Mouse (Mus musculus): ENCODE data around the gene Ncapd2. TPM values are rescaled to one million over a fixed set of nuclear protein-coding genes. Genes with fewer than 3 reads are reported as not detected.

Gene Ncapd2
- polyA plus RNA-seq, 1 experiment from 2014 or later, result 271 TPM

DNA sequence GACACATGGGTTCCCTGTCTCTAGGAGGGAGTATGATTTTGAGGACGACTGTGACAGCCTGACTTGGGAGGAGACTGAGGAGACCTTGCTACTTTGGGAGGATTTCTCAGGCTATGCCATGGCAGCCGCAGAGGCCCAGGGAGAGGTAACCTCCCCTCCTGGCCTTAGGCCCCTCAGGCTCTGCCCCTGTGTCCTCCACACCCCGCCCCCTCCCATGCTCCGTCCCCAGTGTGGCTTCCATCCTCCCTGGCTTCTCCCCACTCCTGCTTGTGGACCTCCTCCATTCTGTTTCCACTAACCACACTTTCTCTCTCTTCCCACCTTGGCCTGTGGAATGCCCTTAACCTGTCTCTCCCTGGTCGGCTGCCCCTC, 38.5 kb downstream of the Ncapd2 start:
- Histone ChIP-seq H3K4me1 (replicated peaks; ENCODE audit: control insufficient read depth, insufficient read depth, low read length) (peaks cover 5% of the 10 kb centered on the region; the same call in 1 of the 2 replicates), H3K9me3 (ENCODE audit: control insufficient read depth, low read length) (no peaks in the 10 kb centered on the region), H3K36me3 (ENCODE audit: control insufficient read depth, insufficient read depth, low read length) (peaks cover 2% of the 10 kb centered on the region; the same call in 1 of the 2 replicates), H3K4me2 (ENCODE audit: low read depth, low read length, severe bottlenecking) (no peak overlapping the region), H3K27me3 (ENCODE audit: control insufficient read depth, insufficient read depth, low read length) (no peaks in the 10 kb centered on the region), H3K4me3 (ENCODE audit: low read depth, low read length) (no peak overlapping the region), H3K9ac (ENCODE audit: low read length) (no peak overlapping the region), H3K27ac (ENCODE audit: low read depth, low read length) (no peak overlapping the region)
- ATAC-seq (replicated peaks; ENCODE audit: low FRiP score), result no peak
- 82% methylated on average over 5 of the region's 5 CpGs for WGBS
- DNase-seq (ENCODE audit: low spot score), result no peak

GRCm38 (mm10) chr6:125152212-125153017, 39.1 kb downstream of the Ncapd2 start:
- WGBS, result 87% methylated on average over 22 of the region's 22 CpGs
- Histone ChIP-seq H3K4me1 (replicated peaks; ENCODE audit: control insufficient read depth, insufficient read depth, low read length) (peaks cover 4% of the 10 kb centered on the region; the same call in 1 of the 2 replicates), H3K9ac (ENCODE audit: low read length) (no peak overlapping the region), H3K36me3 (ENCODE audit: control insufficient read depth, insufficient read depth, low read length) (peaks cover 2% of the 10 kb centered on the region; the same call in 1 of the 2 replicates), H3K27me3 (ENCODE audit: control insufficient read depth, insufficient read depth, low read length) (no peaks in the 10 kb centered on the region), H3K9me3 (ENCODE audit: control insufficient read depth, low read length) (no peaks in the 10 kb centered on the region), H3K27ac (ENCODE audit: low read depth, low read length) (no peak overlapping the region), H3K4me2 (ENCODE audit: low read depth, low read length, severe bottlenecking) (no peak overlapping the region), H3K4me3 (ENCODE audit: low read depth, low read length) (no peak overlapping the region)
- ATAC-seq (replicated peaks; ENCODE audit: low FRiP score) (no peak), DNase-seq (ENCODE audit: low spot score) (no peak)

DNA sequence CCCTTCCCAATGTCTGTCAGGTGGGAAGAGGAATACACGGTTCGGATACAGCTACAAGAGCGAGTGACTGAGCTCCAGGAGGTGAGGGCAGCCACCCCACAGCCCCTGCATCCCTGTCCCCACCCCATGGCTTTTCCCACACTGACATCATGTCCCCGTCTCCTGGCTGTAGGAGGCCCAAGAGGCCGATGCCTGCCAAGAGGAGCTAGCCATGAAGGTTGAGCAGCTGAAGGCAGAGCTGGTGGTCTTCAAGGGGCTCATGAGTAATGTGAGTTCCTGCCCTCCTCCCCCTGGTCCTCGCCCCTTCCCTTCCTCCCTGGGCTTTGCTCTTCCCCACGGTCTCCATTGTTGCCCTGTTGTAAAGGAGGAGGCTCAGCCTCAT, 41.9 kb downstream of the Ncapd2 start:
- no peaks in the 10 kb centered on the region for H3K9me3 ChIP-seq (ENCODE audit: control insufficient read depth, low read length)
- peaks cover 8% of the 10 kb centered on the region for H3K4me1 ChIP-seq (replicated peaks; ENCODE audit: control insufficient read depth, insufficient read depth, low read length)
- DNase-seq (ENCODE audit: low spot score) (no peak), ATAC-seq (replicated peaks; ENCODE audit: low FRiP score) (no peak)
- peaks cover 2% of the 10 kb centered on the region; the same call in 1 of the 2 replicates for H3K36me3 ChIP-seq (ENCODE audit: control insufficient read depth, insufficient read depth, low read length)
- H3K4me2 ChIP-seq (ENCODE audit: low read depth, low read length, severe bottlenecking), result no peak overlapping the region
- no peak overlapping the region for H3K27ac ChIP-seq (ENCODE audit: low read depth, low read length)
- no peak overlapping the region for H3K4me3 ChIP-seq (ENCODE audit: low read depth, low read length)
- no peaks in the 10 kb centered on the region for H3K27me3 ChIP-seq (ENCODE audit: control insufficient read depth, insufficient read depth, low read length)
- 77% methylated on average over 7 of the region's 7 CpGs for WGBS
- H3K9ac ChIP-seq (ENCODE audit: low read length), result no peak overlapping the region

GRCm38 (mm10) chr6:125148926-125149568, 42.5 kb downstream of the Ncapd2 start:
- 84% methylated on average over 16 of the region's 16 CpGs for WGBS
- ATAC-seq (replicated peaks; ENCODE audit: low FRiP score) (no peak), DNase-seq (ENCODE audit: low spot score) (no peak)
- peaks cover 12% of the 10 kb centered on the region for H3K4me1 ChIP-seq (replicated peaks; ENCODE audit: control insufficient read depth, insufficient read depth, low read length)
- H3K27ac ChIP-seq (ENCODE audit: low read depth, low read length), result no peak overlapping the region
- no peaks in the 10 kb centered on the region for H3K27me3 ChIP-seq (ENCODE audit: control insufficient read depth, insufficient read depth, low read length)
- no peak overlapping the region for H3K4me2 ChIP-seq (ENCODE audit: low read depth, low read length, severe bottlenecking)
- H3K9me3 ChIP-seq (ENCODE audit: control insufficient read depth, low read length), result no peaks in the 10 kb centered on the region
- H3K4me3 ChIP-seq (ENCODE audit: low read depth, low read length), result no peak overlapping the region
- peaks cover 2% of the 10 kb centered on the region; the same call in 1 of the 2 replicates for H3K36me3 ChIP-seq (ENCODE audit: control insufficient read depth, insufficient read depth, low read length)
- H3K9ac ChIP-seq (ENCODE audit: low read length), result no peak overlapping the region

DNA sequence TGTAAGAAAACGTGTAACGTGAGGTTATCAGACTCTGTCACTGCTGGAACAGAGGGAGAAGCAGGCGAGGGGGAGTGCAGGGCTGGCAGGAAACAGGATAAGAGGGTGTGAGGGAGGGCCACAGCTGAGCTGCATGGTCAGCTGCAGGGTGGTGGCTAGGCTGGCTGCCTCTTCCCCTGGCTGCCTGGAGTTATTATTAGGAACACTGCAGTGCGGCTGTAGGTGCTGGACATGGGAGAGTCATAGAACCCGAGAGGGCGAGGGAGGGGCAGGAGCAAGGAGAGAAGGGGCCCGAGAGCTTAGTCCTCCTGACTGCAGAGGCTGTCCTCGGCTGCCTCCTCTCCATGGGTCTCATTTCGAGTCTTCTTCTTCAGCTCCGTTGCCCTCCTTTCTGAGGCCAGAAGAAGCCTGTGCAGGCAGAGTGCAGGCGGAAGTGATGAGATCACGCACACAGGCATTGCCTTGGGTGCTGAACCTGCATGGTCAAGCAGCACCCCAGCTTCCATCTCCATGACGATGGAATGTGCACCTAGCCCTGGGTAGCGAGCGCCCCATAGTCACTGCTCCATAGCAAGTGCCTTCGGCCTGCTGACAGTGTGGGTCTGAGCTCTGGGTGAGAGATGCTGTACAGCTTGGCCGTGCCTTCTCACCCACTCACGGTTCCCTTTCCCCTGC, 43.1 kb downstream of the Ncapd2 start:
- H3K4me2 ChIP-seq (ENCODE audit: low read depth, low read length, severe bottlenecking), result no peak overlapping the region
- ATAC-seq (replicated peaks; ENCODE audit: low FRiP score) (no peak), DNase-seq (ENCODE audit: low spot score) (no peak)
- H3K9me3 ChIP-seq (ENCODE audit: control insufficient read depth, low read length), result no peaks in the 10 kb centered on the region
- H3K27me3 ChIP-seq (ENCODE audit: control insufficient read depth, insufficient read depth, low read length), result no peaks in the 10 kb centered on the region
- H3K4me1 ChIP-seq (replicated peaks; ENCODE audit: control insufficient read depth, insufficient read depth, low read length), result peaks cover 12% of the 10 kb centered on the region
- peaks cover 2% of the 10 kb centered on the region; the same call in 1 of the 2 replicates for H3K36me3 ChIP-seq (ENCODE audit: control insufficient read depth, insufficient read depth, low read length)
- no peak overlapping the region for H3K27ac ChIP-seq (ENCODE audit: low read depth, low read length)
- no peak overlapping the region for H3K4me3 ChIP-seq (ENCODE audit: low read depth, low read length)
- 80% methylated on average over 17 of the region's 18 CpGs for WGBS
- H3K9ac ChIP-seq (ENCODE audit: low read length), result no peak overlapping the region

GRCm38 (mm10) chr6:125147329-125147728, 44.2 kb downstream of the Ncapd2 start:
- Histone ChIP-seq H3K27ac (ENCODE audit: low read depth, low read length) (no peak overlapping the region), H3K4me1 (replicated peaks; ENCODE audit: control insufficient read depth, insufficient read depth, low read length) (peaks cover 12% of the 10 kb centered on the region), H3K9me3 (ENCODE audit: control insufficient read depth, low read length) (no peaks in the 10 kb centered on the region), H3K36me3 (ENCODE audit: control insufficient read depth, insufficient read depth, low read length) (peaks cover 2% of the 10 kb centered on the region; the same call in 1 of the 2 replicates), H3K4me2 (ENCODE audit: low read depth, low read length, severe bottlenecking) (no peak overlapping the region), H3K9ac (ENCODE audit: low read length) (peak overlapping the region; percentile 32; the same call in 1 of the 2 replicates), H3K4me3 (ENCODE audit: low read depth, low read length) (no peak overlapping the region), H3K27me3 (ENCODE audit: control insufficient read depth, insufficient read depth, low read length) (no peaks in the 10 kb centered on the region)
- ATAC-seq (replicated peaks; ENCODE audit: low FRiP score) (no peak), DNase-seq (ENCODE audit: low spot score) (no peak)
- 74% methylated on average over 10 of the region's 10 CpGs for WGBS

- peaks cover 3% of the 10 kb centered on the region; the same call in 1 of the 2 replicates for H3K36me3 ChIP-seq (ENCODE audit: control insufficient read depth, insufficient read depth, low read length)
- ATAC-seq (replicated peaks; ENCODE audit: low FRiP score) (no peak), DNase-seq (ENCODE audit: low spot score) (no peak)
- no peaks in the 10 kb centered on the region for H3K9me3 ChIP-seq (ENCODE audit: control insufficient read depth, low read length)
- H3K27me3 ChIP-seq (ENCODE audit: control insufficient read depth, insufficient read depth, low read length), result no peaks in the 10 kb centered on the region
- H3K9ac ChIP-seq (ENCODE audit: low read length), result peak overlapping the region; percentile 32; the same call in 1 of the 2 replicates
- H3K4me3 ChIP-seq (ENCODE audit: low read depth, low read length), result no peak overlapping the region
- 85% methylated on average over 4 of the region's 4 CpGs for WGBS
- H3K4me2 ChIP-seq (ENCODE audit: low read depth, low read length, severe bottlenecking), result 0 out of 2 replicates have a peak overlapping the region, but pooled peaks have one; percentile 11
- peaks cover 12% of the 10 kb centered on the region for H3K4me1 ChIP-seq (replicated peaks; ENCODE audit: control insufficient read depth, insufficient read depth, low read length)
- H3K27ac ChIP-seq (ENCODE audit: low read depth, low read length), result no peak overlapping the region
Observed at GRCm38 (mm10) chr6:125146797-125147196, 44.7 kb downstream of the Ncapd2 start.

DNA sequence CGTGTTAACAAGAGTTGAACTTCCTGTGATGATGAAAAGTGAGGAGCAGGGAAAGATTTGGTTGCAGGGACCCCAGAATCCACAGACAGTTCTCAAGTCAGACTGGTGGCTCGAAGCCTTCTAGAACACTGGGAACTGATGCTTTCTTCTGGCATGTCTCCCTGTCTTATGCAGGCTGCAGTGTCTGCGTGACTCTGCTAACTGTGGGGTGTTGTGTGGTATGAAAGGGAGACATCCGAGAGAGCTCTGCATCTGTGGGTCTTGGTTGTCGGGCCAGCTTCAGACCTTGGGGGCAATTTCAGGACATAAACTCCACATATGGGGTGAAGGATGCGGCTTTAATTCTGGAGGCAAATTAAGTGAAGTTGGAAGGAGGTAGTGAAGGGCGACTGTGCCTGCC, 45.4 kb downstream of the Ncapd2 start:
- Histone ChIP-seq H3K4me1 (replicated peaks; ENCODE audit: control insufficient read depth, insufficient read depth, low read length) (peaks cover 12% of the 10 kb centered on the region), H3K9ac (ENCODE audit: low read length) (peak overlapping the region; percentile 87), H3K4me3 (ENCODE audit: low read depth, low read length) (peak overlapping the region; percentile 73), H3K27me3 (ENCODE audit: control insufficient read depth, insufficient read depth, low read length) (no peaks in the 10 kb centered on the region), H3K4me2 (ENCODE audit: low read depth, low read length, severe bottlenecking) (peak overlapping the region; percentile 75), H3K9me3 (ENCODE audit: control insufficient read depth, low read length) (no peaks in the 10 kb centered on the region), H3K27ac (ENCODE audit: low read depth, low read length) (no peak overlapping the region), H3K36me3 (ENCODE audit: control insufficient read depth, insufficient read depth, low read length) (peaks cover 4% of the 10 kb centered on the region; the same call in 1 of the 2 replicates)
- ATAC-seq (replicated peaks; ENCODE audit: low FRiP score), result no peak
- DNase-seq (ENCODE audit: low spot score), result no peak
- WGBS, result 65% methylated on average over 7 of the region's 7 CpGs

All from forebrain, embryonic 11.5 days (tissue).